Mouse (Mus musculus) kidney, embryonic 16.5 days (tissue): ENCODE results near the gene Gm15557. TPM values are rescaled to one million over a fixed set of nuclear protein-coding genes. Genes with fewer than 3 reads are reported as not detected.

ENCODE experiments used
- ATAC-seq: fragments of 200-750 bp; cut with Nextera tagmentation; 2 replicates; pipeline ENCODE4 v1.8.0; 2017; ENCODE audit warnings: moderate TSS enrichment; ENCODE audit not compliant: low FRiP score, low TSS enrichment
- H3K27ac ChIP-seq: fragments of 300-500 bp; sonication (generic); 2 replicates; pipeline ENCODE4 v1.5.1; 2014; ENCODE audit warnings: low read length
- H3K27me3 ChIP-seq: fragments of 300-500 bp; sonication (generic); 2 replicates; pipeline ENCODE4 v1.6.1; 2014; ENCODE audit warnings: low read length, control low read depth, mixed read lengths; ENCODE audit not compliant: insufficient read depth
- H3K36me3 ChIP-seq: fragments of 300-500 bp; sonication (generic); 2 replicates; pipeline ENCODE4 v1.6.1; 2014; ENCODE audit warnings: low read length, control low read depth, mixed read lengths; ENCODE audit not compliant: insufficient read depth
- H3K4me1 ChIP-seq: fragments of 300-500 bp; sonication (generic); 2 replicates; pipeline ENCODE4 v1.6.1; 2014; ENCODE audit warnings: low read length, control low read depth, mixed read lengths; ENCODE audit not compliant: insufficient read depth
- H3K4me2 ChIP-seq: fragments of 300-500 bp; sonication (generic); replicated peaks from 2 replicates; pipeline ENCODE4 v1.6.1; 2014; ENCODE audit warnings: low read depth, low read length
- H3K4me3 ChIP-seq: fragments of 300-500 bp; sonication (generic); 2 replicates; pipeline ENCODE4 v1.5.1; 2014; ENCODE audit warnings: mild to moderate bottlenecking, low read length
- H3K9ac ChIP-seq: fragments of 300-500 bp; sonication (generic); replicated peaks from 2 replicates; pipeline ENCODE4 v1.6.1; 2014; ENCODE audit warnings: low read length
- H3K9me3 ChIP-seq: fragments of 300-500 bp; sonication (generic); 2 replicates; pipeline ENCODE4 v1.6.1; 2016; ENCODE audit warnings: low read length, control low read depth
- WGBS: fragments of 180-500 bp; shearing (Covaris S2); extraction: QIAGEN DNeasy Blood & Tissue Kit; methylation state at CpG from one replicate; pipeline ENCODE4 v1.1.7; 2014; 5-methylcytosine and 5-hydroxymethylcytosine counted together
- polyA plus RNA-seq: library from polyadenylated mRNA; unstranded; fragments of >200 nt; fragmentation: Nextera tagmentation; extraction: Ambion mirVana; gene quantifications from 2 replicates; pipeline ENCODE4 v1.2.1, GENCODE M21; 2015

The Gm15557 gene
- polyA plus RNA-seq, 1 experiment from 2014 or later, result not detected

DNA sequence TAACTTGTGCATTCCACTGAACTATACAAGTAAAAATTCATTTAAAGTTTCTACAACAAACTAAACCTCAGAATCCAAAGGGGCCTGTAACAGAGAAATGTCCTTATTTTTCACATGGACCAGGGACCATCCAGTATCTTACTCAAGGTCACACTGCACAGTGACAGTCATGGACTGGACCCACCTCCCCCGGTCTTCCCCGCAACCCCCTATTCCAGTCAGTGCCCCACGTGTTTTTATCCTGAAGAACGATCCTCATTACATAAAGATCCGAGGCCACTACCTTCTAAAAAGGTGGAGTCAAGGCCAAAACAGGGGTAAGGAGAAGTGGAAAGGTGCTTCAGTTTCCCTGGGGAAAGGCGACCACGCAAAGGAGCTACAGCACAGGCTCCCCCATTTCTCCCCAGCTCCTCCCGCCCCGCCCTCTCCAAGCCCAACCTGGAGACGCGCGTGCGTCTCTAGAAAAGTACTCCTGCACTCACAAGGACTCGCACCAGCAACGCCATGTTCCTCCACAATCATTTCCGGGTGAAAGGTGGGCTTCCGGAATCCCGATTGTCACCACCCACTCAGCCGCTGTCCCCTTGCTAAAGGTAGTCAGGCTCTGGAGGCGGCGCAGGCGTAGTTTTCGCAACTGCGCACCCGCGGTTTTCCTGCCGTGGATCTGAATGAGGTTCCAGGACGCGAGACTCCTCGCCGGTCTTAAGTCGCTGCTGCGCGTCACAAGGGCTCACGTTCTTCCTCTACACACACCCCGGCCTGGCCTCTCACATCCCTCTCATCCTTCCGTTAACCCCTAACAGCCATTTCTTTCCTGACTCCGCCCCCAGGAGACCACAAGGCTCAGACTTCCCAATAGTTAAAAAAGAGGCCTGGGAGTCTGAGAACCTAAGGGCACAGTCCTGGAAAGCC is 10.7 kb upstream of the Gm15557 start, which contains the start of gene Uqcc1:
TSS of gene Uqcc1 (minus strand) at position 780 of the 912 bp plus-strand sequence.
- under 1% methylated on average over 38 of the region's 38 CpGs for WGBS
- ATAC-seq, result peak; percentile 96
- H3K9me3 ChIP-seq, result no peaks in the 10 kb centered on the region
- H3K4me2 ChIP-seq, result peak within 1 kb of the TSS; percentile 74
- H3K4me1 ChIP-seq, result peaks cover 20% of the 10 kb centered on the region
- peak within 1 kb of the TSS; percentile 70 for H3K9ac ChIP-seq
- H3K27me3 ChIP-seq, result no peaks in the 10 kb centered on the region
- peak within 1 kb of the TSS; percentile 64 for H3K4me3 ChIP-seq
- H3K36me3 ChIP-seq, result no peaks in the 10 kb centered on the region
- H3K27ac ChIP-seq, result peak within 1 kb of the TSS; percentile 94

DNA sequence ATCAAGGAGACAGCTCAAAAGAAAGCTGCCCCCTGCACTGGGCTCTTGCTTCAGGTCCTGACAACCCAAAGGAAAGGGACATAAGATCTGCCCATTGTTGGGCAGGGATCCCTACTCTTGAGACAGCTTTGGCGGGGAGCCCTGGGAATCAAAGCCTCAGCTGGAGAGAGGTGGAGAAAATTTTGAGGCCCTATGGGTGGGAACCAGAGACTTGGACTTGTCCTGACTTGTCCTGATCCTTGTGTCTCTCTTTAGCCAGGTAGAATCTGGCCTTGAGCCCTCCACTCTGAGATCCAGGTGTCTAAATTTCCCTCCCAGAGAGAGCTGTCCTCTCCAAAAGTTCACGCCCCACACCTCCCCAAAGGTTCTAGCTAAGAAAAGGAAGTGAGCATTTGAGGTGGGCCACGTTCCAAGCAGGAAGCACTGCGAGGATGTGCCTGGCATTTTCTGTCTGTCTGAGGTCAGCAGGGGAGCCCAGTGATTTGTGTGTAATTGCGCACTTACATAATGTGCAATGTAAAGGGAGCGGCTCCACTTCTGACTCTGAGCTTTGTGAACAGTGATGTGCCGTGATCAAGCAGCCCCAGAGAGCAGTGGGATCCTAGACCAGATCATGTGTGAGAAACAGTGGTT is 515 bp upstream of the Gm15557 start:
- Histone ChIP-seq H3K27ac (no peak overlapping the region), H3K36me3 (no peaks in the 10 kb centered on the region), H3K4me3 (no peak overlapping the region), H3K9me3 (no peaks in the 10 kb centered on the region), H3K9ac (no peak overlapping the region), H3K27me3 (no peaks in the 10 kb centered on the region), H3K4me2 (no peak overlapping the region), H3K4me1 (peaks cover 12% of the 10 kb centered on the region)
- no peak for ATAC-seq
- WGBS, result 70% methylated on average over 7 of the region's 7 CpGs

DNA sequence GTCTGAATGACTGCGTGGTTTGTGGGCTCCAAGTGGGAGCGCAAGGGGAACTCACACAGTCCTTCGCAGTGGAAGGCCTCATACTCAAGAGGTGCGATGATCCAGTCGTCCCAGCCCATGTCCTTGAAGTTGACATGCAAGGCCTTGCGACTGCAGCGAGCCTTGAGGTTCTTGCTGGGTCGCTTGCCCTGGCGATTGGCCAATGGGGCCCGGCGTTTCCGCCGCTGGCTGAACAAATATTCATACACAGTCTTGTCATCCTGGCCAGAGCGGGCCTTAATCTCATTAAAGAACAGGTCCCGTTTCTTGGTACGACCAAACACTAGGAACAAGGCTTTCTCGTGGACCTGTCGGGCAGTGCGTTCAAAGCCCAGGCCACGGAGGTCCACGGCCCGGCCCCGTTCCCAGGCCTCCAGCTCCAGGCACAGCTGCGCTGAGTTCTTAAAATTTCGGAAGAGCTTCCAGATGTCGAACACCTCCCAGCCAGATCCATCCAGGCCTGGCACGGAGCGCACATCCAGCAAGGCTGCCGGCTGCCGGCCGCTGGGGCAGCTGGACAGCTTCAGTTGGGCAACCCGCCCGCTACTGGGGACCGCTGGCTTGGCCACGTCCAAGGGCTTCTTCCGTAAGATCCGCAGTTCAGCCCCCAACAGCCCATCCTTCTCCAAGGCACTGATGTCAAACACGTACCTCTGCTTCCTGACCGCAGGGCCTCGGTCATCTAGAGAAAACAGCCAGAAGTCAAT is 1.3 kb downstream of the Gm15557 start:
- no peak overlapping the region for H3K4me2 ChIP-seq
- no peak for ATAC-seq
- no peaks in the 10 kb centered on the region for H3K27me3 ChIP-seq
- peaks cover 14% of the 10 kb centered on the region for H3K4me1 ChIP-seq
- no peaks in the 10 kb centered on the region for H3K9me3 ChIP-seq
- no peak overlapping the region for H3K9ac ChIP-seq
- WGBS, result 75% methylated on average over 40 of the region's 40 CpGs
- H3K4me3 ChIP-seq, result no peak overlapping the region
- no peaks in the 10 kb centered on the region for H3K36me3 ChIP-seq
- no peak overlapping the region for H3K27ac ChIP-seq

DNA sequence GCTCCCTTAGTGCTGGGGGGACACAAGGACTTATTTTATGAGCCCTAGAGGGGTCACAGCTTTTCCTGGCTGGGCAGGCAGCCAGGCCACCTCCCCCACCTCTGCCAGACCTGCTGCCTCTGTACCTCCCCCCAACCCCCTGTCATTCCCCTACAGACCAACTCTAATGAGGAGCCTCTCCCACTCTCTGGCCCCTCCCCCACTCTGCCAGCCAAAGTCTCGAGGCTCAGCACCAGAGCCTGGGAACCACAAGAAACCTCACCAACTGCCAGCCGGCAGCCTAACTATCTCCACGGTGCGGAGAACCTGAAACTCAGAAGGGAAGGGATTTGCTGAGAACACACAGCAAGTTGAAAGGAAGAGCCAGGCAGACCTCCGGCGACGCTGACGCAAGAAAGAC is 2.9 kb downstream of the Gm15557 start:
- ATAC-seq, result no peak
- peaks cover 17% of the 10 kb centered on the region for H3K4me1 ChIP-seq

DNA sequence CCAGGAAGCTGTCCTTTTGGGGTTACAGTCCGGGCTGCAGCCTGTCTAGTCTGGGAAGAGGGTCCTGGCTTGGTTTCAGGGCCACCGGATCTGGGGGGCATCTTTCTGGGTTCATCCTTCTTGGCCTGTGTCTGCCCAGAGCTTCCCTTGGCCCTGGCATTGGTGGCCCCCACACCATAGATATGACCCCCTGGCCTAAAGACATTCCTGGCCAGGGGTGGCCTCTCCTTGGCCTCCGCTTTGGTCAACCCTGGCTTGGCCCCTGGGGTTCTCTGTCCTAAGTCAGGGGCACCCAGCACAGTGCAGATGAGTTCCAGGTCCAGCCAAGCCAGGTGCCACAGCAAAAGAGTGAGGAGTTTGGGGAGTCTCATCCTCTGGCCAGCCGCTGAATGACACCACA is 4.2 kb downstream of the Gm15557 start:
- Histone ChIP-seq H3K9me3 (no peaks in the 10 kb centered on the region), H3K4me2 (0 out of 2 replicates have a peak overlapping the region, but pooled peaks have one; percentile 14), H3K27ac (no peak overlapping the region), H3K4me1 (peaks cover 17% of the 10 kb centered on the region), H3K27me3 (0 out of 2 replicates have a peak, but pooled peaks cover 2% of the 10 kb centered on the region), H3K4me3 (no peak overlapping the region), H3K36me3 (no peaks in the 10 kb centered on the region), H3K9ac (no peak overlapping the region)
- 74% methylated on average over 4 of the region's 4 CpGs for WGBS
- peak; percentile 44; the same call in 1 of the 2 replicates for ATAC-seq

More for the DNA sequence above, 2.9 kb downstream of the Gm15557 start:
- Histone ChIP-seq H3K9ac (peak overlapping the region; percentile 13; the same call in 1 of the 2 replicates), H3K4me3 (0 out of 2 replicates have a peak overlapping the region, but pooled peaks have one; percentile 5), H3K27ac (no peak overlapping the region), H3K4me2 (peak overlapping the region; percentile 44), H3K36me3 (no peaks in the 10 kb centered on the region), H3K9me3 (no peaks in the 10 kb centered on the region), H3K27me3 (no peaks in the 10 kb centered on the region)
- WGBS, result 6% methylated on average over 8 of the region's 8 CpGs

DNA sequence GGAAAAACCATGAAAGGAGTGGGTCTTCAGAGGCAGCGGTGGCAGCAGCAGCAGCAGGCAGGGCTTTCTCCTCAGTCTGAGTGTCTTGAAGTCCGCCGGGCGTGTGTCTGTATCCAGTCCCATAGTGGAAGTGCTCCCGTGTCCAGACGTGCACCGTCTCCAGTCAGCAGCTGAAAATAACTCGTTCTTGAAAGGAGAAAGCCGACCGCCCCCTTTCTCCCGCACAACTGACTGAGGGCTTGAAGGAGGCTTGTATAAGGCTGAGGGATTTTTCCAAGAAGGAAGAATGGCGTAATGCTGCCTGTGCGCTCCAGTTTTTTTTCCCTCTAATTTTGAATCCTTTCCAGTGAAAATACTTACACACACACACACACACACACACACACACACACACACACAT is 4.6 kb downstream of the Gm15557 start, which contains the start of gene Gdf5:
TSS of gene Gdf5 (minus strand) at position 244 of the 400 bp plus-strand sequence.
- WGBS, result 45% methylated on average over 13 of the region's 13 CpGs
- Histone ChIP-seq H3K27me3 (0 out of 2 replicates have a peak, but pooled peaks cover 2% of the 10 kb centered on the region), H3K27ac (no peak within 1 kb of the TSS), H3K4me3 (no peak within 1 kb of the TSS), H3K36me3 (no peaks in the 10 kb centered on the region), H3K9me3 (no peaks in the 10 kb centered on the region), H3K9ac (0 out of 2 replicates have a peak within 1 kb of the TSS, but pooled peaks have one; percentile 22), H3K4me2 (peak within 1 kb of the TSS; percentile 14; the same call in 1 of the 2 replicates), H3K4me1 (peaks cover 17% of the 10 kb centered on the region)
- ATAC-seq, result no peak

DNA sequence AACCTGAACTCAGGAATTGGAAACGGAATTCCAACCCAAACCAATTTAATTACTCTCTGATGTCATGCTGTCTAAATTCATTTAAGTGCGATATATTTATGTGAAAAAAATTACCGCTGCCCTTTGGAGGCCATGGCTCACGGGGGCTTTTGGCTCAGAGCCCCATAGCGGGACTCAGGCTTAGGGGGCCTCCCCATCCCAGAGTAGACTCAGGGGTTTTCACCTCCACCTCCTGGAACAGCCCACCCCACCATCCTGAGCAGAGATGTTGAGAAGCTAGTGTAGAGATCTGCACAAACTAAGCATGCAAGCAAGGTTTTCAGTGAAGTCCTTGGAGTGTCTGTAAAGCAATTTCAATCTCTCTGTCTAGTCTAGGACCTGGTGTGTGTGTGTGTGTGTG is 5.1 kb downstream of the Gm15557 start:
- H3K9me3 ChIP-seq, result no peaks in the 10 kb centered on the region
- H3K27ac ChIP-seq, result no peak overlapping the region
- no peak overlapping the region for H3K4me3 ChIP-seq
- no peak for ATAC-seq
- H3K36me3 ChIP-seq, result no peaks in the 10 kb centered on the region
- no peak overlapping the region for H3K9ac ChIP-seq
- no peak overlapping the region for H3K4me2 ChIP-seq
- peaks cover 17% of the 10 kb centered on the region for H3K4me1 ChIP-seq
- 42% methylated on average over 5 of the region's 5 CpGs for WGBS
- 0 out of 2 replicates have a peak, but pooled peaks cover 2% of the 10 kb centered on the region for H3K27me3 ChIP-seq

DNA sequence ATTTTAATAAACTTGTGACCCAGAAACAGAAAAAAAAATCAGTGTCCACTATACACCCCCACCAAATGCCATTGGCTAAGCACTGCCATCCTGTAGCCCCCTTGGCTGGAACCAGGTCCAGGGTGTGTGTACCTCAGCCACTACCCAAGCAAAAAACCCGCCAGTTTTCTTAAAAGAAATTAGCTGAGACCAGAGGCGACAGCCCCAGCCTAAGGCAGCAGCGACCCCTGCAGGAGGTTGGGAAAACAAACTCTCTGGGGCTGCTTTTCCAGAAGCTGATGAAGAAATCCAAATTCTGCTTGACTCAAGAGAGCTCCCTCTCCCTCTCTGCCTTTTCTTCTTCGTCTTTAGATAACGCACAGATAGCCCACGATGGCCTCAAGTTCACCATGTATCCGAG is 5.5 kb downstream of the Gm15557 start:
- no peak for ATAC-seq
- Histone ChIP-seq H3K4me2 (no peak overlapping the region), H3K36me3 (no peaks in the 10 kb centered on the region), H3K9ac (no peak overlapping the region), H3K27me3 (0 out of 2 replicates have a peak, but pooled peaks cover 2% of the 10 kb centered on the region), H3K4me1 (peaks cover 17% of the 10 kb centered on the region), H3K9me3 (no peaks in the 10 kb centered on the region), H3K27ac (no peak overlapping the region), H3K4me3 (no peak overlapping the region)
- WGBS, result 2% methylated on average over 7 of the region's 7 CpGs

DNA sequence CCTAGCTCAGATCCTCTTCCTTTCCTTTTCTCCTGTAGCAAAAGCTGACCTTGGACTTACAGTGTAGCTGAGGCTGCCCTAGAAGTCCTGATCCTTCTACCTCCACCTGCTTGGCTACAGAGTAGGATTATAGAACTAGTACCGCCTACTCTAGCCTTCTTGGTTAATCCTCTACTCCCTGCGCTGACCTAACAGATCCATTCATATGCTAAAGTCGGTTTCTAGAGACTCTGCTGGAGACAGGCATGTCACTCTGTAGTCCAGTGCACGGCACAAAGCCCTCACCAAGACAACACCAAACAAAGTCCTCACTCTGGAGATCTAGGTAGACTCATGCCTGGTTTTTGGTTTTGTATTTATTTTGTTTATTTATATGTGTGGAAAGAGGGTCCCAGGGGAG is 6.0 kb downstream of the Gm15557 start:
- H3K9me3 ChIP-seq, result no peaks in the 10 kb centered on the region
- H3K27me3 ChIP-seq, result 0 out of 2 replicates have a peak, but pooled peaks cover 2% of the 10 kb centered on the region
- no peak overlapping the region for H3K4me3 ChIP-seq
- H3K27ac ChIP-seq, result no peak overlapping the region
- WGBS, result 30% methylated on average over 4 of the region's 4 CpGs
- H3K9ac ChIP-seq, result no peak overlapping the region
- ATAC-seq, result no peak
- no peaks in the 10 kb centered on the region for H3K36me3 ChIP-seq
- no peak overlapping the region for H3K4me2 ChIP-seq
- H3K4me1 ChIP-seq, result peaks cover 17% of the 10 kb centered on the region
